Mouse (Mus musculus) left cerebral cortex, postnatal 10 days (tissue): ENCODE measurements around the gene Ctsj. TPM values are rescaled to one million over a fixed set of nuclear protein-coding genes. Genes with fewer than 3 reads are reported as not detected.
"Not testable (repeated sequence)": the region's sequence is repeated elsewhere in the genome, so short reads cannot be mapped to it uniquely, and the experiment has no call there.

ENCODE experiments used
- DNase-seq, 2 experiments: peaks; one replicate each; pipeline ENCODE4 v3.0.0; 2021 to 2022; ENCODE audit warnings: low spot score in 2 of 2, mixed read lengths in 1 of 2; ENCODE audit errors: extremely low spot score in 1 of 2
- intact Hi-C: fragments of 180-260 bp; cut with DNase I; formaldehyde crosslinking; loops from one replicate; pipeline ENCODE4 v1.15.1; 2025
- total RNA-seq, 2 experiments: library from RNA; stranded (reverse); gene quantifications; 2 replicates each; pipeline ENCODE4 v1.2.3; 2021

Gene Ctsj
- total RNA-seq, result not detected

- no peak for DNase-seq
- intact Hi-C loops, result no loop called here
These were observed at the start of gene Ctsj for GRCm38 (mm10) chr13:61005859-61006258. Gene Ctsj, minus strand, starts transcription at chr13:61005959.

GRCm38 (mm10) chr13:61040531-61040930 lies 34.8 kb upstream of the Ctsj start, which contains the start of gene Ctsq:
Gene Ctsq, minus strand, starts transcription at chr13:61040631.
- DNase-seq, result no peak
- intact Hi-C loops, result no loop called here

DNA sequence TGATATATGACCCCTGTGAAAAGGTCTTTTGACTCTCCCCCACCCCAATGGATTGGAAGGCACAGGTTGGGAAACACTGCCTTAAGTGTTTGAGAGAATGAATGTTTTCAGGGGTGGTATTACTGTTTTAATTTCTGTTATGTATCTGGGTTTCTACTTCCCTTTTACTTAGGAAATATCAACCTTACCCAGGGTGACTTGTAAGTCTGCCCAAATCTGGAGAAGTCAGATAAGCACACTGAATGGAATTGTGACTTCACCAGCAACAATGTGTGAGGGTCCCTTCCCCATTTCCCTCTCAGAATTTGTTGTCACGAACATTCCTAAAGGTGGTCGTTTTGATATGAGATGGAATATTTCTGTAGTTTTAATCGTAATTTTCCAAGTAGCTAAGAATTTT lies 17.0 kb upstream of the Ctsj start:
- intact Hi-C loops, result no loop called here
- DNase-seq, result no peak

GRCm38 (mm10) chr13:61021844-61022243 lies 16.1 kb upstream of the Ctsj start:
- DNase-seq, result no peak
- intact Hi-C loops, result no loop called here

DNA sequence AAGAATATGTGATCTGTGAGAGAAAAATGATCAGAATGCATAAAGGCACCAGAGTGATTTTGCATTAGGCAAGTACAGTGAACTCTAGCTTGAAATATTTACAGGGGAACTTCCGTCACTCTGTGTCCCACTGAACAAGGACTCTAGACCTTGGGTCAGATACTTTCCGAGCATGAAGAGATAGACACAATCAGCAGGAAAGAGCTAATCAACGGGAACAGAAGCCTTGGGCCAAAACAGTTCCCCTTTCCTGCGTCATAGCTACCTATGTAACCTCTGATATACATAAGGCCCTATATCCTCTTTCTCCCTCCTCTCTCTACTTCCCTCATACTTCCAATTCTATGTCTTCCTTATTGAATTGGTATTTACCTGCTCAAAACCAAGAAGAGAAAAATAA lies 4.4 kb upstream of the Ctsj start:
- no peak for DNase-seq
- intact Hi-C loops, result no loop called here

DNA sequence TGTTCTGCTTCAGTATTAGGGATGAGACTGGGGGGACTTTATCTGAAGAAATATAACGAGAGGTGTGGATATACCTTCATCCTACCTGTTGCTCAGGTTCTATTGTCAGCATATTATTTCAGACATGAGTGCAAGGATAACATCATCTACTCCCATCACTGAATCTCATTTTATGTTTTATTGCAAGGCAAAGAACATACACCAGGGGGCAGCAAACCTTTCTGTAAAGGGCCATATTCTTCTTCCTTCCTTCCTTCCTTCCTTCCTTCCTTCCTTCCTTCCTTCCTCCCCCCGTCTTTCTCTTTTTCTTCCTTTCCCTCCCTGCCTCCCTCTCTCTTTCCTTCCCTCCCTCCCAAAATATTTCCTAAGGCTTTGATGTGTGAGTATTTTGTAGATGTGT lies 8.2 kb downstream of the Ctsj start:
- intact Hi-C loops, result no loop called here
- DNase-seq, result no peak

- DNase-seq, intact Hi-C loops: not testable (repeated sequence)
These were observed 18.8 kb downstream of the Ctsj start for GRCm38 (mm10) chr13:60986915-60987314.

GRCm38 (mm10) chr13:60972319-60972718 lies 33.4 kb downstream of the Ctsj start:
- intact Hi-C loops, DNase-seq: not testable (repeated sequence)

DNA sequence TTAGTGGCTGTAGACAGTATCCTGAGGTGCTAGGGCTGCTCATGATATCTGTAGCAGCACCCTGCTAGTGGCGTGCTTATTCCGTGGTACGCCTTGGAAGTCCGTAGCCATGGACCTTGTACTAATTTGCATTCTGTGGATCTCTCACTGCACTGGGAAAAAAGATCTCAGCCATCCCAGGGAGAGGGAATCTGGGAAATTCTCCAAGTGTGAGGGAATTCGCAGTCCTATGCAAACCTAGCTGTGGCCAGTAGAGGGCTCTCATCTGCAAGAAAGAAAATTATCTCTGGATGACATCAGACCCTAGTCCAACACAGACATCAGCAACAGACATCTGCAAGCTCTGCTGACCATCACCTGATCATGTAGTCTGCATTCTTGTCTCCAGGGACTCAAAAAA lies 41.8 kb downstream of the Ctsj start:
- intact Hi-C loops, DNase-seq: not testable (repeated sequence)

DNA sequence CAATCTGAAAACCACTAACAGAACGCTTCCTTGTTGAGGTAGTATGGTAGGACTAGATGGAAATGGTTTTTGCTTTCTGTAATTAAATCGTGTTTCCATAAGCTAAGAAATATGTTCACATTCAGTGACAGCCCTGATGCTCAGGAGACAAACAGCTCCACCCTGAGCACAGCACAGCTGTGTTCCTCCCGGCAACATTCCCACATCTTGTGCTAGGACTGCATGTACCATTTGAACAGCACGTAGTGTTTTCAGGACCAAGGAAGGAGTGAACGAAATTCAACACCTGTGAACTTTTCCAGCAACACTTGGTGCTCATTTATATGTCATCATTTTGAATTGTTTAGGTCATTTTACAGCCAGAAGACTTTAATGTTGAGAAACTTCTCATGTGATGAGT lies 44.1 kb downstream of the Ctsj start:
- no peak for DNase-seq
- intact Hi-C loops, result no loop called here

Other genes with a start within 250 kb of the Ctsj start
- gene BC051665, start 219.6 kb downstream of the Ctsj start, total RNA-seq, result not detected
- gene Ctsll3, start 203.1 kb downstream of the Ctsj start, total RNA-seq, result not detected
- not detected for gene 4930486L24Rik, start 141.5 kb downstream of the Ctsj start, total RNA-seq
- under 1 TPM in 1 of 2 experiments, not detected in 1; 0.45 TPM for gene Gm49392, start 109.1 kb downstream of the Ctsj start, total RNA-seq
- gene Ctla2b, start 108.5 kb downstream of the Ctsj start, total RNA-seq, result 1 to 10 TPM; 1.5 to 2.2 TPM
- gene Tpbpb, start 101.1 kb downstream of the Ctsj start, total RNA-seq, result not detected
- gene Gm49393, start 70.4 kb downstream of the Ctsj start, total RNA-seq, result not detected
- gene Gm49391, start 69.4 kb downstream of the Ctsj start, total RNA-seq, result 1 to 10 TPM in 1 of 2 experiments, under 1 TPM in 1; 0.94 to 1.3 TPM
- gene Ctla2a, start 69.3 kb downstream of the Ctsj start, total RNA-seq, result 10 to 100 TPM; 21.9 to 25.6 TPM
- not detected for gene Tpbpa, start 64.0 kb downstream of the Ctsj start, total RNA-seq
- not detected for gene Ctsq, start 34.7 kb upstream of the Ctsj start, total RNA-seq
- gene Ctsr, start 158.3 kb upstream of the Ctsj start, total RNA-seq, result not detected
- gene Cts6, start 197.5 kb upstream of the Ctsj start, total RNA-seq, result not detected
- gene Cts8, start 249.4 kb upstream of the Ctsj start, total RNA-seq, result not detected